Mouse (Mus musculus) liver, postnatal 0 days (tissue): Measurements from ENCODE around the gene Fam131b. TPM values are rescaled to one million over a fixed set of nuclear protein-coding genes. Genes with fewer than 3 reads are reported as not detected.

ENCODE experiments used
- ATAC-seq: fragments of 200-750 bp; cut with Nextera tagmentation; 2 replicates; pipeline ENCODE4 v1.8.0; 2017; ENCODE audit warnings: mild to moderate bottlenecking, moderate library complexity
- DNase-seq: peaks from one replicate; pipeline ENCODE4 v3.0.0-alpha.2; 2016
- H3K27ac ChIP-seq: fragments of 300-500 bp; sonication (generic); 2 replicates; pipeline ENCODE4 v1.5.1; 2014; ENCODE audit warnings: antibody characterized with exemption, moderate library complexity, mild to moderate bottlenecking, low read depth
- H3K27me3 ChIP-seq: fragments of 300-500 bp; sonication (generic); 2 replicates; pipeline ENCODE4 v1.6.1; 2014; ENCODE audit warnings: low read length, control low read depth, mixed read lengths; ENCODE audit not compliant: insufficient read depth
- H3K36me3 ChIP-seq: fragments of 300-500 bp; sonication (generic); replicated peaks from 2 replicates; pipeline ENCODE4 v1.6.1; 2014; ENCODE audit warnings: mild to moderate bottlenecking, control low read depth, low read length, moderate library complexity, mixed read lengths; ENCODE audit not compliant: insufficient read depth
- H3K4me1 ChIP-seq: fragments of 300-500 bp; sonication (generic); 2 replicates; pipeline ENCODE4 v1.6.1; 2014; ENCODE audit warnings: antibody characterized with exemption, mild to moderate bottlenecking, control low read depth; ENCODE audit not compliant: insufficient read depth
- H3K4me2 ChIP-seq: fragments of 300-500 bp; sonication (generic); 2 replicates; pipeline ENCODE4 v1.6.1; 2014; ENCODE audit warnings: low read depth, mild to moderate bottlenecking, low read length, moderate library complexity, mixed read lengths
- H3K4me3 ChIP-seq: fragments of 300-500 bp; sonication (generic); 2 replicates; pipeline ENCODE4 v1.5.1; 2014; ENCODE audit warnings: low read depth, low read length
- H3K9ac ChIP-seq: fragments of 300-500 bp; sonication (generic); replicated peaks from 2 replicates; pipeline ENCODE4 v1.6.1; 2014; ENCODE audit warnings: mild to moderate bottlenecking, moderate library complexity
- H3K9me3 ChIP-seq: fragments of 300-500 bp; sonication (generic); 2 replicates; pipeline ENCODE4 v1.6.1; 2016; ENCODE audit warnings: mild to moderate bottlenecking, control low read depth, low read length, mixed read lengths
- CTCF ChIP-seq: sonication (generic); IDR thresholded peaks from 2 replicates; pipeline ENCODE4 v1.5.1; 2016; ENCODE audit warnings: antibody characterized with exemption, low read depth
- EP300 ChIP-seq: IDR thresholded peaks from 2 replicates; pipeline ENCODE4 v1.6.1; 2016; ENCODE audit warnings: antibody characterized with exemption, low read depth, mild to moderate bottlenecking
- WGBS: fragments of 180-500 bp; shearing (Covaris S2); extraction: QIAGEN DNeasy Blood & Tissue Kit; methylation state at CpG from one replicate; pipeline ENCODE4 v1.1.7; 2014; ENCODE audit not compliant: insufficient replicate concordance; 5-methylcytosine and 5-hydroxymethylcytosine counted together
- polyA plus RNA-seq: library from polyadenylated mRNA; unstranded; fragments of >200 nt; fragmentation: Nextera tagmentation; extraction: Ambion mirVana; gene quantifications from 2 replicates; pipeline ENCODE4 v1.2.1, GENCODE M21; 2015

Fam131b gene
- polyA plus RNA-seq, 1 experiment from 2014 or later = not detected

DNA sequence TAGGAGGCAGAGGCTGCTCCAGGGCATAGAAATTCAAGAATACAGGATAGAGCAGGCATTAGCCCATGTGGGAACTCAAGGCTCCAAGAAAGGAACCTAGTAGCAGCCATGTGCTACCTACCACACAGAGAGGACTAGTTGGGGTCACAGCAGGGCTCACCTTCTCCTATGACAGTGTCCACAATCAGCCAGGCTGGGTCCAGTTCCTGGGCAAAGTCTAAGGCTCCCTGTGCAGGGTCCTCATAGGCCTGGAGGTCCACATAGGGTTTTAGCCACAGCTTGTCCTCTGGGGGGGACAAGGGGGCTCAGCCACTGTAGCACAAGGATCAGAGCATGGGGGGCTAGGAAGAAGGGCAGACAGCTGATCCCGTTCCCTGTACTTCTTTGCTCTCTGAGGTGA is 38.1 kb upstream of the Fam131b start:
- H3K36me3 ChIP-seq = peaks cover 43% of the 10 kb centered on the region
- DNase-seq (no peak), ATAC-seq (no peak)
- H3K4me1 ChIP-seq = no peaks in the 10 kb centered on the region
- no peak overlapping the region for H3K27ac ChIP-seq
- 90% methylated on average over 1 of the region's 1 CpGs for WGBS
- H3K9me3 ChIP-seq = no peaks in the 10 kb centered on the region
- no peak overlapping the region for H3K4me3 ChIP-seq
- H3K4me2 ChIP-seq = no peak overlapping the region
- TF ChIP-seq EP300 (no peak), CTCF (no peak)
- no peak overlapping the region for H3K9ac ChIP-seq
- no peaks in the 10 kb centered on the region for H3K27me3 ChIP-seq

DNA sequence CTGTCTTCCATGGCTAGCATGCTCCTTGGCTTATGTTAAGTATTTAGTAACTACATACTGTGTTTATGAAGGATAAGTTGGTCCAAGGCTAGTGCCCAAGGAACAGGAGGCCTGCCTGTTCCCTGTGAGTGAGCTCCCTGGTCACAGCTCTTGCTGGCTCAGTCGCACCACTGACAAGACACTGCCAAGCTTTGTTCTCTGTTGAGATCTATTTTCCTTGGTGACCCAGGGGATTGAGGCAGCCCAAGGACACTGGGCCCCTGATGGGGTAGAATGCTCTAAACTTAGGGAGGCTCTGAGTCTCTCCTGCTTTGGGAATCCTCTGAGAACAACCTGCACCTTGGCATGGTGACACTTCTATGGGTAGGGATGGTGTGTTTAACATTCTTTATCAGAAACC is 37.6 kb upstream of the Fam131b start:
- H3K4me3 ChIP-seq = no peak overlapping the region
- no peak overlapping the region for H3K9ac ChIP-seq
- 75% methylated on average over 1 of the region's 1 CpGs for WGBS
- H3K9me3 ChIP-seq = no peaks in the 10 kb centered on the region
- H3K4me2 ChIP-seq = no peak overlapping the region
- H3K36me3 ChIP-seq = peaks cover 47% of the 10 kb centered on the region
- no peak overlapping the region for H3K27ac ChIP-seq
- TF ChIP-seq EP300 (no peak), CTCF (no peak)
- DNase-seq (no peak), ATAC-seq (no peak)
- no peaks in the 10 kb centered on the region for H3K27me3 ChIP-seq
- no peaks in the 10 kb centered on the region for H3K4me1 ChIP-seq

DNA sequence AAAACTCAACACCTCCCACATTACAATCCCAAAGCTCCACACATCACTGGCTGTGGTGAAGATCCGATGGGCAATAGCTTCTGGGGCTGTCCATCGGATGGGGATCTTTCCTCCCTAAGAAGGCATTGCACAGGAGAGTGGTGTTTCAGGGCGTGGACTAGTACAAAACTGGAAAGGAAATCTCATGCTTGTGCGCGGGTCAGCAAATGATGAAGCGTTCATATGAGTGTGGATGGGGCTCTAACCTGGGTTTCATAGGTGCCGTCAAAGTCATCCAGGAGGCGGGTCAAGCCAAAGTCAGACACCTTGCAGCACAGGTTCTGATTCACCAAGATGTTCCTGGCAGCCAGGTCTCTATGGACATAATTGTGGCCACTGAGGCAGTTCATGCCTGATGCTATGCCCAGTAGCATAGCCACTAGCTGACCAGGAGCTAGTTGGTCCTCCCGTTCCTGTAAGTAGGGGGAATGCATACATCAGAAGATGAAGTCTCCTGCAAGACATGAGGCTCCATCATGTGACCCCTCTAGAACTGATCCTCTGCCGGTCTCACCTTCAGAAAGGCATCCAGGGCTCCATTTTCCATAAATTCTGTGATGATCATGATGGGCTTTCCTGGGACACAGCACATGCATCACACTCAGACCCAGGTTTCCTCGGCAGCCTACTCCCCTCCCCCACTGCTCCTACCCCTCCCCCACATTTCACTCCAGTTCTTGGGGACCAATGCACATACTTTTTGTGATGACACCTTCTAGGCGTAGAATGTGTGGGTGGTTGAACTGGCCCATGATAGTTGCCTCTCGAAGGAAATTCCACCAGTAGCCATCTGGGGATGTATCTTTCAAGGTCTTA is 36.8 kb upstream of the Fam131b start:
- no peaks in the 10 kb centered on the region for H3K27me3 ChIP-seq
- peaks cover 55% of the 10 kb centered on the region for H3K36me3 ChIP-seq
- H3K4me2 ChIP-seq = no peak overlapping the region
- ATAC-seq (no peak), DNase-seq (no peak)
- TF ChIP-seq CTCF (no peak), EP300 (no peak)
- H3K9ac ChIP-seq = no peak overlapping the region
- no peak overlapping the region for H3K4me3 ChIP-seq
- H3K9me3 ChIP-seq = no peaks in the 10 kb centered on the region
- 76% methylated on average over 13 of the region's 13 CpGs for WGBS
- no peaks in the 10 kb centered on the region; the same call in 1 of the 2 replicates for H3K4me1 ChIP-seq
- no peak overlapping the region for H3K27ac ChIP-seq

DNA sequence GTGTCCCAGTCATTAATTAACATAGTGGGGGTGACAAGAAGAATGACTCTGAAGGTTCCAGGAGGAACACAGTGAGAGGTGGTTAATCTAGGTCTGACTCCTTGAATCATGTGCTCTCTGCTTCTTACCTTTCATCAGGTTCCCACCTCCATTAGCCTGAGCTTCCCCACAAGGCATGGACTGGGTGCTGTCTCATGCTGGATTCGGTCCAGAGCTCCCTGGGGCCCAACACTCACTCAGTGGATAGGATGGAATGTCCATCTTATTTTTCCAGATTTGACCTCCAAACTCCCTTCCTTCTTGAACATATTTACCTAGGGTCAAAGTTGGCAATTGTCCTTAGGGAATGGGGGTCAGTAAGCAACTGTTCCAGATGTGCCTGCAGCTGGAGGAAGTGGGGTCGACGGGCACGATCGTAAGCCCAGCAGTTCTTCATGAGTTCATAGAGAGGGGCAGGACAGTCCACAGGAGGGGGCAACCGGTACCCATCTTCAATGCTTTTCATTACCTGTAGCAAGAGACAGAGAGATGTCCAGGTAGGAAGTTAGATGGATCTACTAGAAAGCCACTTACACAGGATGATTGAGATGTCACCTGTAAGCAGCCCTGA is 35.9 kb upstream of the Fam131b start:
- 77% methylated on average over 6 of the region's 6 CpGs for WGBS
- H3K4me2 ChIP-seq = no peak overlapping the region
- ATAC-seq (no peak), DNase-seq (no peak)
- H3K27me3 ChIP-seq = no peaks in the 10 kb centered on the region
- no peak overlapping the region for H3K27ac ChIP-seq
- H3K9ac ChIP-seq = no peak overlapping the region
- no peaks in the 10 kb centered on the region; the same call in 1 of the 2 replicates for H3K4me1 ChIP-seq
- H3K4me3 ChIP-seq = no peak overlapping the region
- no peaks in the 10 kb centered on the region for H3K9me3 ChIP-seq
- peaks cover 61% of the 10 kb centered on the region for H3K36me3 ChIP-seq
- TF ChIP-seq EP300 (no peak), CTCF (no peak)

DNA sequence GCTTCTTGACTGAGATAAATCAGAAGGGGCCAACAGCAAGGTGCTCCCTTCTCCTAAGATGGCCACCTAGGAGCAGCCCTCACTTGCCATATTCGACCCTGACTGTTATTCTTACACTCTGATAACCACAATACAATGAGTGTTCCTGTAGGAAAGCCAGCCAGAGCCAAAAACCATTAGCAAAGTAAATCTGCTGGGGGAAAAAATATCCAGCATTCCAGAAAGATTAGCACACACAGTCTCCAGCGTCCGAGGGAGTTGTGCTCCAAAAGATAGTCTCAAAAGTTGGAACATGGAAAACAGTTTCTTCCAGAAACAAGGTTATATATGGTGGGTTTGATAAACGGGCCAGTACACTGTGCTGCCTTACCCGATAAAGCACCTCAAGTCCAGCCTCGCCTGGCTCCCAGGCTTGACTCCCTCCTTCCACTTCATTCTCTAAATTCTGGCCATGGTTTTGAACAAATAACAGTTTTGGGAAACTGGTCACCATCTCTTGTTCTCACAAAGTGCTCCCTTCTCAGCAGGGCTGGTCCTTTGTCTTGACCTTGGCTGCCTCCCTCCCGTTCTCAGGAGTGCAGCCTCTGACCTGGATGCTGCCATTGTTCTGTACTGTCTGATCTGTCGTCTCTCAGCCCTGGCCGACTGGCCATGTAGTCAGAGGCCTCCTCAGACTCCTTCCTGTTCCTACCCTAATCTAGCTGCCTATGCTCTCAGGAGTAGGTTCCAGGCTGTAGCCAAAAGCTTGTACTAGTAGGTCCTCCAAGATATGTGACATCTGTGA is 35.1 kb upstream of the Fam131b start:
- TF ChIP-seq CTCF (no peak), EP300 (no peak)
- Histone ChIP-seq H3K4me3 (no peak overlapping the region), H3K36me3 (peaks cover 66% of the 10 kb centered on the region), H3K27me3 (no peaks in the 10 kb centered on the region), H3K9ac (no peak overlapping the region), H3K27ac (0 out of 2 replicates have a peak overlapping the region, but pooled peaks have one; percentile 29), H3K4me1 (peaks cover 5% of the 10 kb centered on the region), H3K4me2 (no peak overlapping the region), H3K9me3 (no peaks in the 10 kb centered on the region)
- no peak for ATAC-seq
- 67% methylated on average over 9 of the region's 9 CpGs for WGBS
- no peak for DNase-seq

DNA sequence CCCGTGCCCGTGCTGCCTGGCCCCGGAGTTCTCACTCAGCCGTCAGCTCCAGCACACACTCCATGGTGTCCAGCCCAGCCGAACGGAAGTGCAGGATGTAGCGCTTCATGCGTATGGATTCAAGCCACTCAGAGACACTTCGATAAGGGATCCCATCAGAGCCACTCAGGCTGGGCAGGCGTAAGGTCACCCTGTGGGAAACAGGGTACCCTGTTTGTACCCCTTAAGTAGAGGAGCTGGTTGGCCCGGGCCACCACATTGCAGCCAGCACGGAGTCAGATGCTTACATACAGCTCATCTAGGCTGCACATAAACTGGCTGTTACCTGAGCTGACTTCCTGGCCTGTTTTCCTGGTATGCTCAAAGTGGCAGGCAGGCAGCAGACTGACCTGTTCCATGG is 34.5 kb upstream of the Fam131b start:
- 81% methylated on average over 12 of the region's 12 CpGs for WGBS
- TF ChIP-seq EP300 = no peak
- H3K9ac ChIP-seq = no peak overlapping the region
- no peak for ATAC-seq
- H3K27me3 ChIP-seq = no peaks in the 10 kb centered on the region
- H3K4me1 ChIP-seq = peaks cover 5% of the 10 kb centered on the region
- no peak for DNase-seq
- H3K27ac ChIP-seq = no peak overlapping the region
- H3K36me3 ChIP-seq = peaks cover 61% of the 10 kb centered on the region
- H3K4me3 ChIP-seq = no peak overlapping the region
- no peaks in the 10 kb centered on the region for H3K9me3 ChIP-seq
- H3K4me2 ChIP-seq = no peak overlapping the region
